Mouse (Mus musculus) small intestine, adult 2 months (tissue): Measurements from ENCODE around the gene Gm6482. TPM values are rescaled to one million over a fixed set of nuclear protein-coding genes. Genes with fewer than 3 reads are reported as not detected.
"Not testable (repeated sequence)": the region's sequence is repeated elsewhere in the genome, so short reads cannot be mapped to it uniquely, and the experiment has no call there.

Source experiments
- H3K27ac ChIP-seq: fragments of 200-500 bp; 2 replicates; pipeline ENCODE4 v1.5.1; 2012; ENCODE audit warnings: low read depth, low read length, control low read depth, inconsistent platforms; ENCODE audit not compliant: insufficient read depth
- H3K27me3 ChIP-seq: fragments of 200-500 bp; 2 replicates; pipeline ENCODE4 v1.6.1; 2012; ENCODE audit warnings: mild to moderate bottlenecking, moderate library complexity, low read length, inconsistent platforms; ENCODE audit not compliant: control insufficient read depth, insufficient read depth
- H3K36me3 ChIP-seq: fragments of 200-500 bp; 2 replicates; pipeline ENCODE4 v1.6.1; 2012; ENCODE audit warnings: mild to moderate bottlenecking, low read length, control low read depth, inconsistent platforms; ENCODE audit not compliant: control insufficient read depth, insufficient read depth
- H3K4me1 ChIP-seq: fragments of 200-500 bp; 2 replicates; pipeline ENCODE4 v1.6.1; 2012; ENCODE audit warnings: low read length, inconsistent platforms, mixed read lengths; ENCODE audit not compliant: control insufficient read depth, insufficient read depth, insufficient read length
- H3K4me3 ChIP-seq: fragments of 200-500 bp; 2 replicates; pipeline ENCODE4 v1.5.1; 2012; ENCODE audit warnings: low read depth, mild to moderate bottlenecking, control low read depth, inconsistent platforms, low read length, moderate library complexity
- WGBS: fragments of 180-500 bp; shearing (Covaris S2); methylation state at CpG from one replicate; pipeline ENCODE4 v1.1.7; 2018; 5-methylcytosine and 5-hydroxymethylcytosine counted together
- polyA plus RNA-seq: library from polyadenylated mRNA; depleted of rRNA; stranded (reverse); fragments of >200 nt; gene quantifications from 2 replicates; pipeline ENCODE4 v1.2.3, GENCODE M21; 2012; rRNA removed

Gene Gm6482
- not detected in 2 replicates for polyA plus RNA-seq

DNA sequence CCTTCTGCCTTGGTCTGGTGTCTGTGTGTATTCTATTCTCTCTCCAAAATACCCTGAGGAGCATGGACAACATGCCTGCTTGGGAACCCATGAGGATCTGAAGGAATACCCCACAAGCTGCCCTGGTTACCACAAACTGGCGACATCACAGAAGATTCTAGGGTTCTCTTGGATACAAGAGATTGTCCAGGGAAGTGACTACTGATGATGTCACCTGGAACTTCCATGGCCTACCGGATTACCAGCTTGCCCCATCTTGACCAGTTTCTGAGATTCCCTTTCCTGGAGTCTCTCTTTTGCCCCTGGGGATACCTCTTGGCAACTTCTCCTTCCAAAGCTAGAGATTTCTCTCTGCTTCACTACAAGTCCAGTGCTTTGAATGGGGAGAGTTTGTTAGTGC, at the start of gene Gm6482:
Gene Gm6482 (minus strand): TSS at position 101 of the 400 bp plus-strand sequence.
- 70% methylated on average over 1 of the region's 2 CpGs for WGBS

DNA sequence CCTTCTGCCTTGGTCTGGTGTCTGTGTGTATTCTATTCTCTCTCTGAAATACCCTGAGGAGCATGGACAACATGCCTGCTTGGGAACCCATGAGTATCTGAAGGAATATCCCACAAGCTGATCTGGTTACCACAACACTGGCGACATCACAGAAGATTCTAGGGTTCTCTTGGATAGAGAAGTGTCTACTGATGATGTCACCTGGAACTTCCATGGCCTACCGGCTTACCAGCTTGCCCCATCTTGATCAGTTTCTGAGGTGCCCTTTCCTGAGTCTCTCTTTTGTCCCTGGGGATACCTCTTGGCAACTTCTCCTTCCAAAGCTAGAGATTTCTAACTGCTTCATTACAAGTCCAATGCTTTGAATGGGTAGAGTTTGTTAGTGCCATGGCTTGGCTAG, 45.3 kb upstream of the Gm6482 start, which contains the start of gene Gm7954:
Gene Gm7954 (minus strand): TSS at position 101 of the 400 bp plus-strand sequence.
- WGBS: no CpG with 5 or more reads among the region's 2 CpGs
- not testable (repeated sequence) for H3K27ac ChIP-seq, H3K4me1 ChIP-seq, H3K27me3 ChIP-seq, H3K4me3 ChIP-seq, H3K36me3 ChIP-seq

More for the DNA sequence above, at the start of gene Gm6482:
- not testable (repeated sequence) for H3K36me3 ChIP-seq, H3K27me3 ChIP-seq, H3K27ac ChIP-seq, H3K4me1 ChIP-seq, H3K4me3 ChIP-seq

DNA sequence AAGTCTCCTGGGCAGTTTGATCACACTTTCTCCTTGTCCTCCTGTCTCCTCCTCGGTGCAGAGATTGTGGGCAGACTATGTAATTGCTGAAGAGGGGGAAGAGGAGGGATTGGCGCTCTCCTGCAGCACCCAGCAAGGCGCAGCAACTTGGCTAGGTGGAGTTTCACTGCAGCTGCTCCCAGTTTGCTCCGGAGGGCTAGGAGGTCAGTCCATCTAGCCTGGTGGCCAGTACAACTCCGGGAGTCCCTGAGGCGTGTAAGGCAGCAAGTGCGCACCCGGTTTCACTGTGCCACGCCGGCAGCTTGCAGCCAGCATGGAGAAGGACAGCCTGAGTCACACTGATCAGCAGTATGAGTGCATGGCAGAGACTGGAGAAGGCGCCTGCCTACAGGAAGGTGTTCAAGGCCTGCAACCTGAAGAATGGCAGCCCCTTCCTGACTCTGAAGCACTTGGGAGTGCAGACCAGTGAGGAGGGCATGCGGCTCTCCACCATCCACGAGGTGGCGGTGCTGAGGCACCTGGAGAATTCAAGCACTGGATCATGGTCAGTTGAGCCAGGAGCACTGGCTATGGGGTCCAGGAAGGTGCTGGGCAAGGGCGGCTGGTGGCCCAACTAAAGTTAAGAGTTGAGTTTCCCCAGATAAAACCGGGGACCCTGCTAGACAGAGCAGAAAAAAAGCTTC, 17.5 kb upstream of the Gm6482 start:
- not testable (repeated sequence) for H3K36me3 ChIP-seq, H3K4me3 ChIP-seq, H3K27ac ChIP-seq, H3K4me1 ChIP-seq, H3K27me3 ChIP-seq
- WGBS: 14% methylated on average over 14 of the region's 16 CpGs

- not testable (repeated sequence) for H3K36me3 ChIP-seq, H3K27ac ChIP-seq, H3K4me1 ChIP-seq, H3K27me3 ChIP-seq, H3K4me3 ChIP-seq
- WGBS: 27% methylated on average over 14 of the region's 14 CpGs
Measured at GRCm38 (mm10) chr14:41424694-41425093, 16.6 kb upstream of the Gm6482 start.

- WGBS: no CpG with 5 or more reads among the region's 3 CpGs
Measured at GRCm38 (mm10) chr14:41386279-41386678, 21.8 kb downstream of the Gm6482 start, which contains the start of gene Gm7945. Gene Gm7945, minus strand, starts transcription at chr14:41386379.

More at GRCm38 (mm10) chr14:41386279-41386678, 21.8 kb downstream of the Gm6482 start, which contains the start of gene Gm7945:
- not testable (repeated sequence) for H3K36me3 ChIP-seq, H3K4me1 ChIP-seq, H3K27ac ChIP-seq, H3K4me3 ChIP-seq, H3K27me3 ChIP-seq

Other genes with a start within 250 kb of the Gm6482 start
- 0.24 TPM in 1 of 2 replicates, not detected in the other for gene Sftpd, start 223.1 kb downstream of the Gm6482 start, polyA plus RNA-seq
- gene Gm2832, start 129.5 kb downstream of the Gm6482 start, polyA plus RNA-seq: not detected in 2 replicates
- gene Gm5798, start 59.7 kb downstream of the Gm6482 start, polyA plus RNA-seq: not detected in 2 replicates
- gene Gm7945, start 21.9 kb downstream of the Gm6482 start, polyA plus RNA-seq: not detected in 2 replicates
- gene Gm7954, start 45.2 kb upstream of the Gm6482 start, polyA plus RNA-seq: not detected in 2 replicates
- not detected in 2 replicates for gene Gm3486, start 81.2 kb upstream of the Gm6482 start, polyA plus RNA-seq
- not detected in 2 replicates for gene Gm7970, start 147.3 kb upstream of the Gm6482 start, polyA plus RNA-seq
- gene 1700049E17Rik2, start 164.9 kb upstream of the Gm6482 start, polyA plus RNA-seq: not detected in 2 replicates
- gene Gm3072, start 216.3 kb upstream of the Gm6482 start, polyA plus RNA-seq: not detected in 2 replicates
- gene Gm3676, start 238.2 kb upstream of the Gm6482 start, polyA plus RNA-seq: not detected in 2 replicates